Mouse (Mus musculus) kidney, postnatal 0 days (tissue): ENCODE measurements around the gene Rhbg. TPM values are rescaled to one million over a fixed set of nuclear protein-coding genes. Genes with fewer than 3 reads are reported as not detected.
A peak's percentile ranks its signal among the peaks of the same experiment; 100 is the strongest.
"Not testable (repeated sequence)": the region's sequence is repeated elsewhere in the genome, so short reads cannot be mapped to it uniquely, and the experiment has no call there.

ENCODE experiments used
- ATAC-seq: fragments of 200-750 bp; cut with Nextera tagmentation; replicated peaks from 2 replicates; pipeline ENCODE4 v1.8.0; 2017; ENCODE audit warnings: low read depth, moderate number of reproducible peaks, moderate TSS enrichment, moderate library complexity; ENCODE audit not compliant: low FRiP score
- DNase-seq: peaks from one replicate; pipeline ENCODE4 v3.0.0-alpha.2; 2016; ENCODE audit warnings: low spot score
- H3K27ac ChIP-seq: fragments of 300-500 bp; sonication (generic); 2 replicates; pipeline ENCODE4 v1.5.1; 2014; ENCODE audit warnings: mild to moderate bottlenecking
- H3K27me3 ChIP-seq: fragments of 300-500 bp; sonication (generic); 2 replicates; pipeline ENCODE4 v1.6.1; 2014; ENCODE audit warnings: low read length, mixed read lengths; ENCODE audit not compliant: insufficient read depth
- H3K36me3 ChIP-seq: fragments of 300-500 bp; sonication (generic); 2 replicates; pipeline ENCODE4 v1.6.1; 2014; ENCODE audit warnings: low read length, mixed read lengths; ENCODE audit not compliant: insufficient read depth
- H3K4me1 ChIP-seq: fragments of 300-500 bp; sonication (generic); replicated peaks from 2 replicates; pipeline ENCODE4 v1.6.1; 2014; ENCODE audit warnings: antibody characterized with exemption, low read length, mixed read lengths; ENCODE audit not compliant: insufficient read depth
- H3K4me2 ChIP-seq: fragments of 300-500 bp; sonication (generic); 2 replicates; pipeline ENCODE4 v1.6.1; 2014; ENCODE audit warnings: mild to moderate bottlenecking, low read length, moderate library complexity, mixed read lengths
- H3K4me3 ChIP-seq: fragments of 300-500 bp; sonication (generic); replicated peaks from 2 replicates; pipeline ENCODE4 v1.5.1; 2014; ENCODE audit warnings: low read depth, low read length
- H3K9ac ChIP-seq: fragments of 300-500 bp; sonication (generic); 2 replicates; pipeline ENCODE4 v1.6.1; 2014; ENCODE audit warnings: low read depth, low read length
- H3K9me3 ChIP-seq: fragments of 300-500 bp; sonication (generic); replicated peaks from 2 replicates; pipeline ENCODE4 v1.6.1; 2016; ENCODE audit warnings: low read length, inconsistent platforms, mixed read lengths
- CTCF ChIP-seq: IDR thresholded peaks from 2 replicates; pipeline ENCODE4 v1.5.1; 2016; ENCODE audit warnings: antibody characterized with exemption, low read depth, mild to moderate bottlenecking, moderate library complexity
- WGBS: fragments of 180-500 bp; shearing (Covaris S2); extraction: QIAGEN DNeasy Blood & Tissue Kit; methylation state at CpG from one replicate; pipeline ENCODE4 v1.1.7; 2014; 5-methylcytosine and 5-hydroxymethylcytosine counted together
- polyA plus RNA-seq: library from polyadenylated mRNA; unstranded; fragments of >200 nt; fragmentation: Nextera tagmentation; extraction: Ambion mirVana; gene quantifications from 2 replicates; pipeline ENCODE4 v1.2.1, GENCODE M21; 2015

The Rhbg gene
- 23.2 and 24.2 TPM in 2 replicates for polyA plus RNA-seq

DNA sequence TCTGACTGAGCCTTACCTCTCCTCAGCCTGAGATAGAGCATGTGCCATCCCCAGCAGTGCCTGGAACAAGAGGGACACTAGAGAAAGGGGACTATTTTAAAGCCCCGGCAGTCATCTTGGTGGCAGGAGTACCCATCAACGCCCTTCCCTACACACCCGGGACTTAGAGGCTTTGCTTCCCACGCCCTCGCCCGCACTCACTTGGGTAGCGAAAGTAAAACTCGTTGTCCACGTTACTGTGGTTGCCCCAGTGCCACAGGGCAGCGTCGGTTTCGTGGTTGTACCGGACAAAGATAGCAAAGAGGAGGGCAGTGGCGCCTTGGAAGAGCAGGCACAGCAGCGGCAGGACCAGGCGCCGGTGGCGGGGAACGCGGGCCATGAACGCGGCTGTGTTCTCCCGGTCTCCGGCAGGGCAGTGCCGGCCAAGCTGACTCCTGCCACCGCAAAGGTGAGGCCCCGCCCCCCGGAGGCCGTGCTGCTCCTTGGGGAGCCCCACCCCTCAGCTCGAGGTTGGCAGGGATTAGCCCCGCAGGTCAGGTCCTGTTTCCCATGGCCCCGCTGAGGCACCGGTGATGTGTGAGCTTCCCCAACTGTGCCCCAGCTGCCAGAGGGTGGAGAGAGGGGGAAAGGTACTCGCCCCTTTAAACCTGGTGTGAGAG lies at the start of gene Rhbg:
Gene Rhbg, minus strand, starts transcription at position 442 of the 659 bp plus-strand sequence.
- TF ChIP-seq CTCF: no peak
- no peak within 1 kb of the TSS for H3K27ac ChIP-seq
- peak; percentile 62 for ATAC-seq
- peak; percentile 24 for DNase-seq
- 2% methylated on average over 34 of the region's 34 CpGs for WGBS
- peak within 1 kb of the TSS; percentile 42 for H3K4me3 ChIP-seq
- peaks cover 4% of the 10 kb centered on the region; the same call in 1 of the 2 replicates for H3K27me3 ChIP-seq
- H3K36me3 ChIP-seq: no peaks in the 10 kb centered on the region
- peak within 1 kb of the TSS; percentile 46 for H3K9ac ChIP-seq
- H3K9me3 ChIP-seq: no peaks in the 10 kb centered on the region
- H3K4me1 ChIP-seq: peaks cover 17% of the 10 kb centered on the region
- peak within 1 kb of the TSS; percentile 70 for H3K4me2 ChIP-seq

DNA sequence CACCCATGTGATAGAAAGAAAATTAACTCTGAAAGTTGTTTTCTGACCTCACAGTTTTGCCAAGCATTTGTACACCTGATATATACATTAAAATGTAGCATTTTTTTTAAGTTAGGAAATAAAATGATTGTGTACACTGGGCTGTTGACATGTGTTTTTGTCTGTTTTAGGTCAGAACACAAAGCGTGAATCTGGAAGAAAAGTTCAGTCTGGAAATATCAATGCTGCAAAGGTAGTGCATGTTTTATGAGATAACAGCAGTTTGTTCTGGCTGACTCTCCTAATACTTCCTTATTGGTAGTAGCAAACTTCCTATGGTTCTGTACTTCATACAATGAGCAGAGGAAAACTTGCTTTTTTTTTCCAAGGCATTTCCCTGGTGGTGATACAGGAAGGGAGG lies 44.7 kb upstream of the Rhbg start:
- no peak overlapping the region for H3K4me2 ChIP-seq
- TF ChIP-seq CTCF: no peak
- no peak overlapping the region for H3K4me3 ChIP-seq
- WGBS: 70% methylated on average over 1 of the region's 1 CpGs
- peaks cover 6% of the 10 kb centered on the region for H3K4me1 ChIP-seq
- H3K9me3 ChIP-seq: no peaks in the 10 kb centered on the region
- ATAC-seq: no peak
- no peaks in the 10 kb centered on the region for H3K27me3 ChIP-seq
- no peak overlapping the region for H3K9ac ChIP-seq
- H3K27ac ChIP-seq: no peak overlapping the region
- no peak for DNase-seq
- H3K36me3 ChIP-seq: peaks cover 32% of the 10 kb centered on the region

DNA sequence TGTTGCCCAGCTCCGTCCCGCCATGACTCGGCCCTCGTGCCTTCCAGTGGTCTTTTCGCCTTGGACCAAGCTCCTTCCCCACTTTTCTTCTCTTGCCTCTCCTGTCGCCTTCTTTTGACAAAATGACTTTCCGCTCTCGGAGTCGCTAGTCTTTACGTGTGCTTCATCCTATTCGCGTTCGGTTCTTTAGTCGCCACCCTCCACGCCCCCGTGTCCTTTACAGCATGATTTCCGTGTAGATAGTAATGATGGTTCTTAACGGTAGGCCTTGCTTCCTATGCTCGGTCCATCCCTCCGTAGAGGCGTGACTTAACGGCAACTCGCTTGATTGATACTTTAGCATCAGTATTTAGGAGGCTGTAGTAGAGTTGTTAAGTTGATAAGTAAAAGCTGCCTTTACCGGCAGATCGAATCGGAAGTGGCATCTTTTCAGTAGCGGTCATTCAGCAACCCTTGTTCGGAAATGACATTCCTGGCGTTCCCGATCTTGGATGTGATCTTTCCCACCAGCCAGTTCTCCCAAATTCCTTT lies 42.9 kb upstream of the Rhbg start:
- H3K9ac ChIP-seq: peak overlapping the region; percentile 74
- H3K27me3 ChIP-seq: no peaks in the 10 kb centered on the region
- H3K36me3 ChIP-seq: peaks cover 18% of the 10 kb centered on the region
- H3K27ac ChIP-seq: peak overlapping the region; percentile 77
- peak; percentile 55 for DNase-seq
- peak overlapping the region; percentile 56 for H3K4me3 ChIP-seq
- WGBS: under 1% methylated on average over 30 of the region's 30 CpGs
- TF ChIP-seq CTCF: no peak
- H3K4me2 ChIP-seq: peak overlapping the region; percentile 51
- H3K9me3 ChIP-seq: no peaks in the 10 kb centered on the region
- peaks cover 6% of the 10 kb centered on the region for H3K4me1 ChIP-seq
- no peak for ATAC-seq

DNA sequence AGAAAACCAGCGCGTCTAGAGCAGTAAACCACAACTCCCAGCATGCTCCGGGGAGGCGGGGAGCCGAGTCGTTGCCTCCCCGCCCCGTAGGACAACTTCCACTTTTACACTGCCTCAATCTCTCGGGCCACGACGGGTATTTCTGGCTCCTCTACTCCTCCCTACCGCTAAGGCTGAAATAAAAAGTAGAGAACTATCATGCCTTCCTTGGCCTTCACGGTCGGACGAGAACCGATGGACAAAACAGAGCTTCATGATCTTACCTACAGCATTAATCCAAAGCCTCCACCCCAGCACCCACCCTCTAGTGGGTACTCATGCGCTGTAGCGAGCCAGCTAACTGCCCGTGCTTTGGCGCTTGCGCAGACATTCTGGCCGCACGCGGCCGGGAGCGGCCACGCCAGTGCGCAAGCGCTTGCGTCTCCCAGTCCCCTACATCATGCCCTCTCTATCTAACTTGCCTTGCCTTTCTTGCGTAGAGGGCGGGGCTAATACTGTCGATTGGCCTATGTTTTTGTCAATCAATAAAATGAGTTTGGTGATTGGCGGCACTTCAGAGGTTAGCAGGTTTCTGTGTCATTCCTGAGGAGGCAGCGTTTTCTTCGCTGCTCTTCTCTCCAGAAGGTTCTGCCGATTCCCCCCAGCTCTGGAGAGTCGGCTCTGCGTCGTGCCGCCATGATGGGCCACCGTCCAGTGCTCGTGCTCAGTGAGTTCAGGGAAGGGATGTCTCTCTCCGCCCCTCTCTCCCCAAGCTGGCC lies 42.2 kb upstream of the Rhbg start, which contains the start of the genes Tsacc and Cct3:
Gene Tsacc, minus strand, starts transcription at position 439 of the 758 bp plus-strand sequence.
Gene Cct3, plus strand, starts transcription at position 556 of the 758 bp plus-strand sequence.
- peak within 1 kb of the TSS; percentile 77 for H3K27ac ChIP-seq
- H3K4me2 ChIP-seq: peak within 1 kb of the TSS; percentile 66
- peaks cover 14% of the 10 kb centered on the region; the same call in 1 of the 2 replicates for H3K36me3 ChIP-seq
- peak; percentile 99 for ATAC-seq
- peaks cover 6% of the 10 kb centered on the region for H3K4me1 ChIP-seq
- no peaks in the 10 kb centered on the region for H3K9me3 ChIP-seq
- H3K27me3 ChIP-seq: no peaks in the 10 kb centered on the region
- peak within 1 kb of the TSS; percentile 56 for H3K4me3 ChIP-seq
- H3K9ac ChIP-seq: peak within 1 kb of the TSS; percentile 74
- peak; percentile 100 for DNase-seq
- TF ChIP-seq CTCF: peak; percentile 38
- under 1% methylated on average over 44 of the region's 44 CpGs for WGBS

DNA sequence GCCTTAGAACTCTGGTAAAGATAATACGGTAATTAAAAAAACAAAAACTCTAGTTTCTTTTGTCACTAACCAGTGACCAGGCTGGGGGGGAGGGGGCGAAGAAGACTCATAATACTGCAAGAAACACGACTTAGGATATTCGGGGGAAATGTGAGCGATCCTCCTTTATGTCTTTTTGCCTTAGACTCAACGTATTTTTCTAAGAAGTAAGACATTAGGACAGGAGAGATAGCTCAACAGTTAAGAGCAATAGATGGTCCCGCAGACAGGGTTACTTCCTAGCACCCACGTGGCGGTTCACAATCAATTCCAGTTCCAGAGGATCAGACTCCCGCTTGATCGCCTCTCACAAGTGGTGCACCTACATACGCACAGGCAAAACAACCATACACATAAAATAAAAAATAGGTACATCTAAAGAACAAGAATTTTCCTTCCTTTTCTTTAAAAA lies 41.6 kb upstream of the Rhbg start:
- WGBS: 2% methylated on average over 12 of the region's 12 CpGs
- no peak for ATAC-seq

DNA sequence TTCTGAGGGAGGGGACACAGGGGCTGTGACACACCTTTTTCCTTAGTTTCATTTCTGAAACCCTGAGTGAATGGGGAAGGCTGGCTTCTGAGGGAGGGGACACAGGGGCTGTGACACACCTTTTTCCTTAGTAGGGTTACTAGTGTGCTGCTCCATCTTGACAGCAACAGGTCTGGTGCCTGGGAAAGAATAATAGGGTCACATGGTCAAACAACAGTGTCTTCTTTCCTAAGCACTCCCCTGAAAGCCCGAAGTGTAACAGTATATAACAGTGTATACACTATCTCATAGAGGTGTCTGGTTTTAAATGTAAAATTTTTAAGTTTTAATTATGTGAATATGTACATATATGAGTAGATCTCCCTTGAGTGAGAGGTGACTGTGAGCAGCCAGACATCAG lies 40.8 kb upstream of the Rhbg start:
- not testable (repeated sequence) for H3K9ac ChIP-seq
- WGBS: 41% methylated on average over 1 of the region's 1 CpGs

More for the DNA sequence above, 41.6 kb upstream of the Rhbg start:
- Histone ChIP-seq H3K36me3 (peaks cover 8% of the 10 kb centered on the region; the same call in 1 of the 2 replicates), H3K27me3 (no peaks in the 10 kb centered on the region), H3K4me1 (peaks cover 6% of the 10 kb centered on the region), H3K27ac (peak overlapping the region; percentile 77), H3K4me3 (peak overlapping the region; percentile 56), H3K4me2 (peak overlapping the region; percentile 66), H3K9ac (peak overlapping the region; percentile 42), H3K9me3 (no peaks in the 10 kb centered on the region)
- TF ChIP-seq CTCF: no peak
- peak; percentile 78 for DNase-seq

More for the DNA sequence above, 40.8 kb upstream of the Rhbg start:
- DNase-seq, H3K36me3 ChIP-seq, H3K4me3 ChIP-seq, ATAC-seq, H3K4me2 ChIP-seq, H3K4me1 ChIP-seq, H3K27me3 ChIP-seq, H3K9me3 ChIP-seq, H3K27ac ChIP-seq: not testable (repeated sequence)
